Mouse (Mus musculus): Measurements from ENCODE around the gene Fgfr2. TPM values are rescaled to one million over a fixed set of nuclear protein-coding genes. Genes with fewer than 3 reads are reported as not detected.
"Not testable (repeated sequence)": the region's sequence is repeated elsewhere in the genome, so short reads cannot be mapped to it uniquely, and the experiment has no call there.

Gene Fgfr2
- polyA plus RNA-seq, 1 experiment from 2014 or later = 133 TPM

DNA sequence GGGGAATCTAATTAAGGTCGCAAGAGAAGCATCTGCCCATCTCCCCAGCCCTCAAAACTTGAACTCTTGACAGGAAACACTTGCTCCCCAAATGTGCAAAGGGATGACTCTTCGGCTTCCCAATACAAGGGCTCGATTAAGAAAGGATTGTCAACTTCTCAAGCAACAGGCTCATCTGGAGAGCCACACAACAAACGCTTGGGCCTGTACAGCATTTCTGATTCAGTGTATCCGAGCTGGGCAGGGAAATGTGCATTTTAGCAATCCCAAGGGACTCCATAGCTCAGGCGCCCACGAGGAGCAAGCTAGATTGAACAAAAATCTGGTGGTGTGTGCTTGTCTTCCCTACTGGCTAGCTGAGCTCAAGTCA, 2576.7 kb downstream of the Fgfr2 start:
- H3K27me3 ChIP-seq (ENCODE audit: control insufficient read depth, insufficient read depth, low read length) = no peaks in the 10 kb centered on the region
- 7% methylated on average over 7 of the region's 7 CpGs for WGBS
- H3K36me3 ChIP-seq (ENCODE audit: control insufficient read depth, insufficient read depth, low read length) = peaks cover 38% of the 10 kb centered on the region
- peak overlapping the region; percentile 88 for H3K4me2 ChIP-seq (replicated peaks; ENCODE audit: low read depth, low read length)
- ATAC-seq (ENCODE audit: low FRiP score, low TSS enrichment) = no peak
- H3K4me3 ChIP-seq (ENCODE audit: low read length) = peak overlapping the region; percentile 94
- no peaks in the 10 kb centered on the region; the same call in 1 of the 2 replicates for H3K9me3 ChIP-seq (ENCODE audit: control insufficient read depth, low read length)
- H3K9ac ChIP-seq (ENCODE audit: low read depth, low read length) = peak overlapping the region; percentile 99
- peak overlapping the region; percentile 100 for H3K27ac ChIP-seq (ENCODE audit: low read depth, low read length)
- peaks cover 9% of the 10 kb centered on the region for H3K4me1 ChIP-seq (ENCODE audit: control insufficient read depth, insufficient read depth, low read length)

GRCm38 (mm10) chr7:130545893-130546292, 2577.3 kb downstream of the Fgfr2 start:
- Histone ChIP-seq H3K27ac (ENCODE audit: low read depth, low read length) (peak overlapping the region; percentile 100), H3K4me2 (replicated peaks; ENCODE audit: low read depth, low read length) (peak overlapping the region; percentile 88), H3K27me3 (ENCODE audit: control insufficient read depth, insufficient read depth, low read length) (no peaks in the 10 kb centered on the region), H3K4me3 (ENCODE audit: low read length) (peak overlapping the region; percentile 94), H3K4me1 (ENCODE audit: control insufficient read depth, insufficient read depth, low read length) (peaks cover 9% of the 10 kb centered on the region), H3K9me3 (ENCODE audit: control insufficient read depth, low read length) (no peaks in the 10 kb centered on the region; the same call in 1 of the 2 replicates), H3K36me3 (ENCODE audit: control insufficient read depth, insufficient read depth, low read length) (peaks cover 42% of the 10 kb centered on the region), H3K9ac (ENCODE audit: low read depth, low read length) (peak overlapping the region; percentile 99)
- 42% methylated on average over 3 of the region's 3 CpGs for WGBS
- no peak for ATAC-seq (ENCODE audit: low FRiP score, low TSS enrichment)

- Histone ChIP-seq H3K9ac (ENCODE audit: low read depth, low read length) (no peak overlapping the region; the same call in 1 of the 2 replicates), H3K4me3 (ENCODE audit: low read length) (peak overlapping the region; percentile 94; the same call in 1 of the 2 replicates), H3K4me2 (replicated peaks; ENCODE audit: low read depth, low read length) (peak overlapping the region; percentile 88), H3K4me1 (ENCODE audit: control insufficient read depth, insufficient read depth, low read length) (peaks cover 9% of the 10 kb centered on the region), H3K36me3 (ENCODE audit: control insufficient read depth, insufficient read depth, low read length) (peaks cover 45% of the 10 kb centered on the region), H3K9me3 (ENCODE audit: control insufficient read depth, low read length) (no peaks in the 10 kb centered on the region; the same call in 1 of the 2 replicates), H3K27ac (ENCODE audit: low read depth, low read length) (no peak overlapping the region), H3K27me3 (ENCODE audit: control insufficient read depth, insufficient read depth, low read length) (no peaks in the 10 kb centered on the region)
- no peak for ATAC-seq (ENCODE audit: low FRiP score, low TSS enrichment)
- 86% methylated on average over 5 of the region's 5 CpGs for WGBS
Measured at GRCm38 (mm10) chr7:130545401-130545800, 2577.7 kb downstream of the Fgfr2 start.

DNA sequence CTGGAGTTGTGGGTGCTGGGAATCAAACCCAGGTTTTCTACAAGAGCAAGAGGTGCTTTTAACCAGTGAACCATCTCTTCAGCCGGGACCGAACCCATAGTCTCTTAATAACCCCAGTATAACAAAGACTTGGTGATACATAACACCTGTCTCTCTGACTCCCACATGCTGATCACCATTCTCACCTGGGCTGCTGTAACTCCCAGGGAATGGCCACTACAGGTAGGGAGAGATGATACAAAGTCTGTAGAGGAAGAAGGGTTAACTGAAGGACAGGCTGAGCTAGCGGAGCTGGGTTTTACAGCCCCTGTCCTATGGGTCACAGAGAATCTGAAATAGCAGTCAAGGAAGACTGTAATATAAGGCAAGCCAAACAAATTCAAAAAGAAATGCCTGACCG, 2580.0 kb downstream of the Fgfr2 start:
- Histone ChIP-seq H3K9ac (ENCODE audit: low read depth, low read length) (no peak overlapping the region), H3K27me3 (ENCODE audit: control insufficient read depth, insufficient read depth, low read length) (no peaks in the 10 kb centered on the region), H3K4me1 (ENCODE audit: control insufficient read depth, insufficient read depth, low read length) (peaks cover 9% of the 10 kb centered on the region), H3K27ac (ENCODE audit: low read depth, low read length) (no peak overlapping the region), H3K4me2 (replicated peaks; ENCODE audit: low read depth, low read length) (no peak overlapping the region), H3K36me3 (ENCODE audit: control insufficient read depth, insufficient read depth, low read length) (peaks cover 67% of the 10 kb centered on the region), H3K4me3 (ENCODE audit: low read length) (no peak overlapping the region), H3K9me3 (ENCODE audit: control insufficient read depth, low read length) (no peaks in the 10 kb centered on the region)
- WGBS = 89% methylated on average over 4 of the region's 4 CpGs
- ATAC-seq (ENCODE audit: low FRiP score, low TSS enrichment) = no peak

DNA sequence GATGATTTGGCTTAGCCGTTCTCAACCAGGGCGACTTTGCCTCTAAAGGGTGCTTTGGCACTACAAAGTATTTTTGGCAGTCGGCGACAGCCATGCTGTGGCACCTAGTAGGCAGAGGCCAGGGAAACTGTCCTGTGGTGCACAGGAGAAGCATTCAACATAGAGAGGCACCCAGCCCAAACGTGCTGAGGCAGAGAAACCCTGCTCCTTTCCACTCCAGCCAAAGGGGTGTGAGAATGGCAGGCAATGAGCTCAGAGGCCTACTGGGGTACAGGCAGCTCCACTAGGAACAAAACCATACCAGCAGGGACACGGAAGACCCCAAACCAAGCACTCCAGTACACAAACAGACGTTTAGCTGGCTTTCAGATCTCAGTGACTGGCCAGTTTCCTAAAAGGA, 2583.0 kb downstream of the Fgfr2 start:
- Histone ChIP-seq H3K4me3 (ENCODE audit: low read length) (no peak overlapping the region), H3K9ac (ENCODE audit: low read depth, low read length) (no peak overlapping the region), H3K27me3 (ENCODE audit: control insufficient read depth, insufficient read depth, low read length) (no peaks in the 10 kb centered on the region), H3K4me2 (replicated peaks; ENCODE audit: low read depth, low read length) (no peak overlapping the region), H3K27ac (ENCODE audit: low read depth, low read length) (no peak overlapping the region), H3K36me3 (ENCODE audit: control insufficient read depth, insufficient read depth, low read length) (peaks cover 93% of the 10 kb centered on the region), H3K9me3 (ENCODE audit: control insufficient read depth, low read length) (no peaks in the 10 kb centered on the region), H3K4me1 (ENCODE audit: control insufficient read depth, insufficient read depth, low read length) (no peaks in the 10 kb centered on the region)
- WGBS = 87% methylated on average over 7 of the region's 7 CpGs
- no peak for ATAC-seq (ENCODE audit: low FRiP score, low TSS enrichment)

DNA sequence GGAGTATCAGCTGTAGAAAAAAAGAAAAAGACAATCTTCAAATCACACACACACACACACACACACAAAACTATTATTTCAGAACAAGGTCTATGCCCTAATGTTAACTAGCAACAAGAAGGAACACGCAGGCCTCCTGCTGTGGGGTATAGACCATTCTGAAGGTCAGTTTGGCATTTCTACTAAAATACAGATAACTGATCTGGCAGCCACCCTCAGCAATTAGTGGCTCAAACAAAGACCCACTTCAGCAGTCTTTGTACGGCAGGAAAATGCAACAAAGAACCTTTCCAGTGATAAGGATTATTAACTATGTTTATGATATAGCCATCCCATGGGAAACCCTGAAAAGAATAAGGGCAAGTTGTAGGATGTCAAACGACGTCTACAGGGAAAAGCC, 2586.1 kb downstream of the Fgfr2 start:
- ATAC-seq (ENCODE audit: low FRiP score, low TSS enrichment) = no peak

GRCm38 (mm10) chr7:130535174-130535573, 2588.0 kb downstream of the Fgfr2 start:
- H3K9me3 ChIP-seq (ENCODE audit: control insufficient read depth, low read length) = no peaks in the 10 kb centered on the region
- 91% methylated on average over 4 of the region's 4 CpGs for WGBS
- H3K36me3 ChIP-seq (ENCODE audit: control insufficient read depth, insufficient read depth, low read length) = peaks cover 86% of the 10 kb centered on the region
- H3K4me3 ChIP-seq (ENCODE audit: low read length) = no peak overlapping the region
- ATAC-seq (ENCODE audit: low FRiP score, low TSS enrichment) = no peak
- H3K4me2 ChIP-seq (replicated peaks; ENCODE audit: low read depth, low read length) = no peak overlapping the region
- no peaks in the 10 kb centered on the region for H3K27me3 ChIP-seq (ENCODE audit: control insufficient read depth, insufficient read depth, low read length)
- no peak overlapping the region for H3K9ac ChIP-seq (ENCODE audit: low read depth, low read length)
- no peaks in the 10 kb centered on the region for H3K4me1 ChIP-seq (ENCODE audit: control insufficient read depth, insufficient read depth, low read length)
- H3K27ac ChIP-seq (ENCODE audit: low read depth, low read length) = no peak overlapping the region

More for the DNA sequence above, 2586.1 kb downstream of the Fgfr2 start:
- no peak overlapping the region for H3K9ac ChIP-seq (ENCODE audit: low read depth, low read length)
- H3K27ac ChIP-seq (ENCODE audit: low read depth, low read length) = no peak overlapping the region
- H3K9me3 ChIP-seq (ENCODE audit: control insufficient read depth, low read length) = no peaks in the 10 kb centered on the region
- no peaks in the 10 kb centered on the region for H3K4me1 ChIP-seq (ENCODE audit: control insufficient read depth, insufficient read depth, low read length)
- 96% methylated on average over 4 of the region's 4 CpGs for WGBS
- H3K4me3 ChIP-seq (ENCODE audit: low read length) = no peak overlapping the region
- no peak overlapping the region for H3K4me2 ChIP-seq (replicated peaks; ENCODE audit: low read depth, low read length)
- peaks cover 87% of the 10 kb centered on the region for H3K36me3 ChIP-seq (ENCODE audit: control insufficient read depth, insufficient read depth, low read length)
- no peaks in the 10 kb centered on the region for H3K27me3 ChIP-seq (ENCODE audit: control insufficient read depth, insufficient read depth, low read length)

GRCm38 (mm10) chr7:130533316-130534260, 2589.6 kb downstream of the Fgfr2 start:
- H3K4me1 ChIP-seq (ENCODE audit: control insufficient read depth, insufficient read depth, low read length) = no peaks in the 10 kb centered on the region
- H3K36me3 ChIP-seq (ENCODE audit: control insufficient read depth, insufficient read depth, low read length) = peaks cover 77% of the 10 kb centered on the region
- WGBS = 53% methylated on average over 24 of the region's 25 CpGs
- H3K4me2 ChIP-seq (replicated peaks; ENCODE audit: low read depth, low read length) = no peak overlapping the region
- ATAC-seq (ENCODE audit: low FRiP score, low TSS enrichment) = peak; percentile 82
- no peaks in the 10 kb centered on the region for H3K27me3 ChIP-seq (ENCODE audit: control insufficient read depth, insufficient read depth, low read length)
- no peak overlapping the region for H3K9ac ChIP-seq (ENCODE audit: low read depth, low read length)
- H3K4me3 ChIP-seq (ENCODE audit: low read length) = no peak overlapping the region
- H3K9me3 ChIP-seq (ENCODE audit: control insufficient read depth, low read length) = no peaks in the 10 kb centered on the region
- H3K27ac ChIP-seq (ENCODE audit: low read depth, low read length) = no peak overlapping the region

DNA sequence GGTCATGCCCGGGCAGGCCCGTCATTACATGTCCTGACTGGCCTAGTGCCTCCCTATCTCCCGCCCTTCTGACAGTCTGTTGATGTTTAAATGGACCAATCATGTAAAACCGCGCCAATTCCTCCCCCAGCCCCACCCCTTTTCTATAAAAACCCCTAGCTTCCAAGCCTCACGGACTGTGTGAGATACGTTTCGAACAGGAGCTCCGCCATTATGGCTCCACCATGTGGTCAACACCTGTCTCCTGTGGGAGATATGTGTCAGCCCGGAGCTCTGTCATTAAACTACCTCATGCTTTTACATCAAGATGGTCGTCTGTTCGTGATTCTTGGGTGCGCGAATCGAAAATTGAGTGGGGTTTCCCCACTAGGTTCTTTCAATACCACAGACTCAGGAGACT, 2592.0 kb downstream of the Fgfr2 start:
- H3K4me1 ChIP-seq (ENCODE audit: control insufficient read depth, insufficient read depth, low read length); H3K9me3 ChIP-seq (ENCODE audit: control insufficient read depth, low read length); H3K9ac ChIP-seq (ENCODE audit: low read depth, low read length); H3K27me3 ChIP-seq (ENCODE audit: control insufficient read depth, insufficient read depth, low read length); H3K4me2 ChIP-seq (replicated peaks; ENCODE audit: low read depth, low read length); ATAC-seq (ENCODE audit: low FRiP score, low TSS enrichment); H3K27ac ChIP-seq (ENCODE audit: low read depth, low read length); H3K4me3 ChIP-seq (ENCODE audit: low read length): not testable (repeated sequence)
- WGBS = 94% methylated on average over 15 of the region's 15 CpGs
- peaks cover 52% of the 10 kb centered on the region for H3K36me3 ChIP-seq (ENCODE audit: control insufficient read depth, insufficient read depth, low read length)

Data from kidney, embryonic 14.5 days (tissue).